Mouse (Mus musculus) hematopoietic multipotent progenitor cell, adult 10-12 weeks (in vitro differentiated cells): ENCODE data around the gene Lax1. TPM values are rescaled to one million over a fixed set of nuclear protein-coding genes. Genes with fewer than 3 reads are reported as not detected.

Experiments
- polyA plus RNA-seq: library from polyadenylated mRNA; stranded (reverse); fragments of >175 nt; gene quantifications from 2 replicates; pipeline ENCODE4 v1.2.3, GENCODE M21; 2012; ENCODE audit warnings: low replicate concordance

The Lax1 gene
- polyA plus RNA-seq, result 17.0 and 17.9 TPM in 2 replicates

DNA sequence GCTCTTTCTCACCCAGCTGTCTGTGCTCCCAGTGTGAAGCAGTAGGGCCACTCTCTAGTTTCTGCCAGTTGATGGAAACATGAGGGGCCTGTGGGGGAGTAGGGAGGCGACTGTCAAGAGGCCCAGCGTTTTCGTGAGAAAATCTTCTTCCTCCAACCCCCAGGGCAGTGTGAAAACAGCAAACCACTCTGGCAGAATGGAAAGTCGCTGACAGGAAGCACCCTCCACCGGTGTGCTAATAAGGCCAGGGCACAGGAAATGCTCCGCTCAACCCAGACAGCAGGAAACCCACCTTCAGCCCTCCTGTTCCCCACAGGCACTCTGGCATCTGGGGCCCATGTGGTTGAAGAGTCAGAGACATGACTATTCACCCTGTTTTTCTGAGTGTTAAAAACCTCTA lies at the start of gene Lax1:
Gene Lax1 (minus strand): TSS at position 212 of the 400 bp plus-strand sequence.

GRCm38 (mm10) chr1:133661203-133661933 lies 28.5 kb downstream of the Lax1 start, which contains the start of gene Gm38394:
TSS of gene Gm38394 (minus strand) at chr1:133661318.

GRCm38 (mm10) chr1:133660466-133661202 lies 29.3 kb downstream of the Lax1 start, which contains the start of gene Zbed6:
TSS of gene Zbed6 (minus strand) at chr1:133660885.

Other genes starting within 250 kb of the Lax1 start
- gene Snrpe, start 79.8 kb downstream of the Lax1 start, polyA plus RNA-seq, result 12.1 and 13.7 TPM in 2 replicates
- not detected in 2 replicates for gene Zbed6, start 29.2 kb downstream of the Lax1 start, polyA plus RNA-seq
- 4.9 and 9.8 TPM in 2 replicates for gene Gm38394, start 28.8 kb downstream of the Lax1 start, polyA plus RNA-seq
- 18.8 and 27.3 TPM in 2 replicates for gene Atp2b4, start 110.9 kb upstream of the Lax1 start, polyA plus RNA-seq
- not detected in 2 replicates for gene Optc, start 217.9 kb upstream of the Lax1 start, polyA plus RNA-seq
- gene Prelp, start 231.3 kb upstream of the Lax1 start, polyA plus RNA-seq, result 0.03 and 0.29 TPM in 2 replicates